Mouse (Mus musculus): ENCODE data around the gene Trpt1. TPM values are rescaled to one million over a fixed set of nuclear protein-coding genes. Genes with fewer than 3 reads are reported as not detected.
"Not testable (repeated sequence)": the region's sequence is repeated elsewhere in the genome, so short reads cannot be mapped to it uniquely, and the experiment has no call there.

Trpt1 gene
- polyA plus RNA-seq, 1 experiment from 2014 or later = 12.6 TPM

DNA sequence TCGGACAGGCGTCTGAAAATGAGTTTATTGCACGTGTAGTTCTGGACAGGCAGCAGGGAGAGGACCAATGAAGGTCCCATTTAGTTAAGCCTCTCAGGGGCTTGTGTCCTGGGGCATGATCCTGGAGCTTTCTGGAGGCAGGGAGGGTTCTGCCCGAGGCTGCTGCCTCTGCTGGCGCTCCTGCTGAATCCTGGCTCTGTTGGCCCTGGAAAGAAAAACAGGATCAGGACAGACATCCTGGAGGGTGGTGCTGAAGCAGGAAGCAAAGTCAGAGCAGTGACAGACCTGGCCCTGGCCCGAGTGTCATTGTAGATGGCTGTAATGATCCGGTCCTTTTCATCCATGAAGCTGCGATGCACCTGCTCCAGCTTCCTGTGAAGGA is 8.0 kb upstream of the Trpt1 start:
- Histone ChIP-seq H3K4me3 (peak overlapping the region; percentile 88), H3K9ac (peak overlapping the region; percentile 98), H3K36me3 (peaks cover 7% of the 10 kb centered on the region; the same call in 1 of the 2 replicates), H3K4me2 (replicated peaks) (peak overlapping the region; percentile 94), H3K4me1 (peaks cover 29% of the 10 kb centered on the region), H3K27me3 (no peaks in the 10 kb centered on the region), H3K9me3 (replicated peaks) (no peaks in the 10 kb centered on the region), H3K27ac (peak overlapping the region; percentile 76)
- ATAC-seq (ENCODE audit: low FRiP score) = no peak
- 9% methylated on average over 8 of the region's 8 CpGs for WGBS

DNA sequence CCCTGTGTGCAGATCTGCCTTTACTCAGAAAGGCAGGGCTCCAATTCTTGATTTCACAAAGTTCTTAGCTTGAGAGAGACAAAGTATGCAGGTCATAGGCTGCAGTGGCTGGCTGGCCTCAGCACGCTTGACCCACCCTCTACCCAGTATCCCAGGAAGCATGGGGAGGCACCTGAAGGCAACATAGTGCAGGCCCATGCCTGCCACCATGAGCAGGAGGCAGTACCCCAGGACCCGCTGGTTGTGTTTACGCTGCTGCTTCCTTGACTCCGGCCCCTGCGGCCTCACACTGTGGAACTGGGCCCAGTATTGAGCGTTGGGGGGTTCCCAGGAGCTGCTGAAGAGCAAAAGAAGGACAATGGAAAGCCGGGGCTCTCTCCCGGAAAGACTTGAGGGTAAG is 6.7 kb upstream of the Trpt1 start:
- WGBS = 83% methylated on average over 8 of the region's 8 CpGs

DNA sequence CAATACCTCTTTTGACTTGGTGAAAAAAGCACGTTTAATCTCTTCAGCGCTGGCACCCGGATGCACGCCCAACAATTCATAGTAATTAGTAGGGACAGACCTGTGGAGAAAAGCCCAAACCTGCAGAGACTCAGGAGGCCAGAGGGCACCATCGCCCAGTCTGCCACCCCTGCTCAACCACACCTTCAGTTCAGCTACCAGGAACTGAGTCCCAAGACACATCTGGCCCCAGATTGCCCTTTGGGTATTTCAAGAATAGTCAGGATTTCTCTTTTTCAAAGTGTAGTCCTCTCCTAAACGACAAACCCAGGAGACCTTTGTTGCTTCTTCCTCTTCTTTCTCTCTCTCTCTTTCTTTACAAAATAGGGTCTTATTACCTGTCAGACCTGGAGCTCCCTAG is 5.2 kb upstream of the Trpt1 start:
- 93% methylated on average over 6 of the region's 6 CpGs for WGBS
- Histone ChIP-seq H3K27ac (no peak overlapping the region), H3K4me1 (peaks cover 51% of the 10 kb centered on the region), H3K9me3 (replicated peaks) (no peaks in the 10 kb centered on the region), H3K36me3 (no peaks in the 10 kb centered on the region), H3K27me3 (no peaks in the 10 kb centered on the region), H3K4me2 (replicated peaks) (no peak overlapping the region), H3K9ac (no peak overlapping the region), H3K4me3 (no peak overlapping the region)
- no peak for ATAC-seq (ENCODE audit: low FRiP score)

More for the DNA sequence above, 6.7 kb upstream of the Trpt1 start:
- Histone ChIP-seq H3K4me3 (no peak overlapping the region), H3K9me3 (replicated peaks) (no peaks in the 10 kb centered on the region), H3K4me1 (peaks cover 37% of the 10 kb centered on the region), H3K27me3 (no peaks in the 10 kb centered on the region), H3K36me3 (peaks cover 5% of the 10 kb centered on the region; the same call in 1 of the 2 replicates), H3K9ac (no peak overlapping the region), H3K27ac (no peak overlapping the region), H3K4me2 (replicated peaks) (no peak overlapping the region)
- ATAC-seq (ENCODE audit: low FRiP score) = no peak

DNA sequence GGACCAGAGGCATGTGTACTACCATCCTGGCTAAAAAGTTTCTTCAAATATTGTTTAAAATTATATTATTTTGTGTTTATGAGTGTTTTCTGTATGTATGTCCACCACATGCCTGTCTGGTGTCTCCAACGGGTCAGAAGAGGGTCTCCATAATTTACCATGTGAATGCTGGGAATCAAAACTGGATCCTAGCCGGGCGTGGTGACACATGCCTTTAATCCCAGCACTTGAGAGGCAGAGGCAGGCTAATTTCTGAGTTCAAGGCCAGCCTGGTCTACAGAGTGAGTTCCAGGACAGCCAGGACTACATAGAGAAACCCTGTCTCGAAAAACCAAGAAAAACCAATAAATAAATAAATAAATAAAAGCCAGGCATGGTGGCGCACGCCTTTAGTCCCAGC is 4.8 kb upstream of the Trpt1 start:
- not testable (repeated sequence) for H3K4me2 ChIP-seq (replicated peaks); ATAC-seq (ENCODE audit: low FRiP score); H3K27me3 ChIP-seq; H3K9me3 ChIP-seq (replicated peaks); H3K4me3 ChIP-seq; H3K27ac ChIP-seq; H3K9ac ChIP-seq; H3K36me3 ChIP-seq
- WGBS = 89% methylated on average over 6 of the region's 6 CpGs
- peaks cover 50% of the 10 kb centered on the region for H3K4me1 ChIP-seq

DNA sequence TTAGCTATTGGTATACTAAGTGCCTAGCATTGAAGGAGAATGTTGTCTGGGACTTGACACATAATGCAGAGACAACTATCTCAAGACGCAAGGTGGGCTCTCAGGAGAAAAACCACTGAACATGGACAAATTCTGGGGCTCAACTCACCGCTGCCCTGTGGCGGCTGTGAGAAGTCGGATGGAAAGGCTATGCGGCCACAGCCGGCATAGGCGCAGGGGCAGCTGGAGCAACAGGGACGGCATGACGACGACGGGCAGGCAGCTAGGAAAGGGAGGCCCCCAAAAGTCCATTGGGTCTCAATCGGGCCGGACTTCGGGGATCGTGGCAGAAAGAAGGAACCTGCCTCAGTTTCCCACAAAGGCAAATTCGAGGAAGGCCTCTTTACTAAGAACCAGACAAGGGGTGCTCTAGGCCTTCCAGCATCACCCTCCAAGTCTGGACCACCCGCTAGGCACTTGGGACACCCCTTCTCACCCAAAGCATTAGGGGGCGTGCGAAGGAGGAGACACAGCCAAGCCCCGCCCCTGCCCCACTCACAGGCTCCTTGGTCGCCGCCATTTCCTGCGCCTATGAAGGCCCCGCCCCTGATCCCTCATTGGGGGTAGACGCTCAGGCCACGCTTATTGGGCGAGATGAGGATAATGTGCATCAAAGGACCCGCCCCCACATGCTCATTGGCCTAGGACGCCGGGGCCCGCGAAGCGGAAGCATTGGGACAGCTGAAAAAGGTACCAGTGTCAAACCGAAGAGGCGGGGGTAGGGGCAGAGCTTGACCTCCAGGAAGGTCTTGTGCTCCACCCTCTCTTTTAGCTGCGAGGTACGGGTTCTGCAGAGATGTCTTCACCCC is 3.7 kb upstream of the Trpt1 start, which contains the start of gene Dnajc4:
TSS of gene Dnajc4 (minus strand) at position 562 of the 848 bp plus-strand sequence.
- Histone ChIP-seq H3K27me3 (no peaks in the 10 kb centered on the region), H3K4me1 (peaks cover 50% of the 10 kb centered on the region), H3K36me3 (no peaks in the 10 kb centered on the region), H3K4me2 (replicated peaks) (peak within 1 kb of the TSS; percentile 88), H3K9me3 (replicated peaks) (no peaks in the 10 kb centered on the region), H3K9ac (peak within 1 kb of the TSS; percentile 68), H3K27ac (peak within 1 kb of the TSS; percentile 53; the same call in 1 of the 2 replicates), H3K4me3 (peak within 1 kb of the TSS; percentile 51)
- peak; percentile 92 for ATAC-seq (ENCODE audit: low FRiP score)
- WGBS = 3% methylated on average over 37 of the region's 37 CpGs

DNA sequence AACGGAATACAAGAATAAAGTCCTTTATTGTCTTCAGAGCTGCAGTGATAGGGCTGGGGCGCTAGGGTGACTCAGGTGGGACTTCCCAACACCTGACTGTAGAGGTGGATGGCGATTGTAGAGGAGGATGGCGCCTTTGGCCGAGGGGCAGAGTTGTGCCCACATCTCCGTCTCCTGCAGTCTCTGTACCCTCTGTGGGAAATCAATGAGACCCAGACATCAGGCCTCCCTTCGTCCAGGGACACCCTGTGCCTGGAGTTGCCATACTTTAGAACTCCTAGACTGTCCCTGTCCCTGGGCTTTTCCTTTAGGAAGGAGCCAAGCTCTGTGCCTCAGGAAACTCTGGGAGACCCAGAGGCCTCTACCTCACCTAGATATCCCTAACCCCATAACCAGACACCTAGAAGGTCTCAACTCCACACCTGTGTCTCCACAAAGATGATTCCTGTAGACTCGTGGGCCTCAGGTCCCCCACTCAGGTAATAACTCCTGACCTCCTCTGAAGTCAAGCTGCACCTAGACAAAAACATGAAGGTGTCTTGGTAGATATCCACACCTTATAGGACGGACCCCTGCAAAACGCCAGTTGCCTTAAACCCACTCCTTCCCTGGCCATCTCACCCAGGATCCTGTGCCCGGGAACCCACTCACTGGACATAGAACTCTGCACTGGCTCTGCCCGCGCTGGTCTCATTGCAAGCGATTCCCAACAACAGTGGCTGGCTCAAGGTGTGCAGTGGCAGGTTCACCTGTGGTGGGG is 2.7 kb upstream of the Trpt1 start:
- peak overlapping the region; percentile 88 for H3K4me2 ChIP-seq (replicated peaks)
- no peaks in the 10 kb centered on the region for H3K9me3 ChIP-seq (replicated peaks)
- peak overlapping the region; percentile 57 for H3K9ac ChIP-seq
- H3K27ac ChIP-seq = peak overlapping the region; percentile 53; the same call in 1 of the 2 replicates
- peaks cover 43% of the 10 kb centered on the region for H3K4me1 ChIP-seq
- WGBS = 64% methylated on average over 14 of the region's 14 CpGs
- peak overlapping the region; percentile 51 for H3K4me3 ChIP-seq
- H3K36me3 ChIP-seq = peaks cover 2% of the 10 kb centered on the region; the same call in 1 of the 2 replicates
- no peak; the same call in 1 of the 2 replicates for ATAC-seq (ENCODE audit: low FRiP score)
- H3K27me3 ChIP-seq = no peaks in the 10 kb centered on the region

DNA sequence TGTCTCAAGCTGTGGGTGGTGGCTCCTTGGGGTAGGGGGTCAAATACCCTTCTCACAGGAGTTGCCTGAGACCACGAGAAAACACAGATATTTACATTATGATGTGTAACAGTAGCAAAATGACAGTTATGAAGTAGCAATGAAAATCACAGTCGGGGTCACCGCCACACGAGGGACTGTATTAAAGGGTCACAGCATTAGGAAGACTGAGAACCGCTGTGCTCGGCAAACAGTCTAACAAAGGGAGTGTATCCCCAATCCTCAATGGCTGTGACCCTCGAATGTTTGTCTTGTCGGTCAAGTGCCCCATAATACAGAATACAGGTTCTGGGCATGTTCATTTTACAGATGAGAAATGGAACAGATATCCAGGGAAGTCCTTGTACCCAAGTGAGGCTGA is 1.9 kb upstream of the Trpt1 start:
- no peaks in the 10 kb centered on the region for H3K9me3 ChIP-seq (replicated peaks)
- ATAC-seq (ENCODE audit: low FRiP score) = no peak
- H3K36me3 ChIP-seq = peaks cover 10% of the 10 kb centered on the region
- no peak overlapping the region for H3K27ac ChIP-seq
- H3K9ac ChIP-seq = no peak overlapping the region
- H3K4me3 ChIP-seq = no peak overlapping the region
- no peak overlapping the region for H3K4me2 ChIP-seq (replicated peaks)
- H3K4me1 ChIP-seq = peaks cover 42% of the 10 kb centered on the region
- WGBS = 87% methylated on average over 8 of the region's 8 CpGs
- no peaks in the 10 kb centered on the region for H3K27me3 ChIP-seq

DNA sequence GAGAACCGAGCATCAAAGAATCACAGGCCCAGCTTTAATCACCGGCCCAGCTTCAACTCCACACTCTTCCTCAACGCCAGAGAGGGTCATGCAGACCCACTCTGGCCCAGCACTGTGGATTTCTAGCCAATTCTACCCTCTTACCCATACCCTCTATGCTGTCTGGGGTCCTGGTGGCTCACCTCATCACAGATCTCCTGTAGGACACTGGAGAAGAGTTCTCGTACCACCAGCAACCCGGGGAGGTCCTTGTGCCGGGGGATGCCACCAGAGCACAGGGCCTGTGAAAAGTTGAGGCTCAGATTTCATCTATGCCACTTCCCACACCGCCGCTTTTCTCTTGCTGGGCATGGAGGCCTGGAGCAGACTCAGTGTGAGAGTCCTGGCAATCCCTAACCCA is 1.4 kb upstream of the Trpt1 start:
- H3K4me1 ChIP-seq = peaks cover 42% of the 10 kb centered on the region
- no peak for ATAC-seq (ENCODE audit: low FRiP score)
- peaks cover 15% of the 10 kb centered on the region for H3K36me3 ChIP-seq
- peak overlapping the region; percentile 80; the same call in 1 of the 2 replicates for H3K4me2 ChIP-seq (replicated peaks)
- 86% methylated on average over 8 of the region's 8 CpGs for WGBS
- H3K27ac ChIP-seq = no peak overlapping the region
- H3K9ac ChIP-seq = peak overlapping the region; percentile 71; the same call in 1 of the 2 replicates
- no peaks in the 10 kb centered on the region for H3K27me3 ChIP-seq
- no peaks in the 10 kb centered on the region for H3K9me3 ChIP-seq (replicated peaks)
- no peak overlapping the region for H3K4me3 ChIP-seq

DNA sequence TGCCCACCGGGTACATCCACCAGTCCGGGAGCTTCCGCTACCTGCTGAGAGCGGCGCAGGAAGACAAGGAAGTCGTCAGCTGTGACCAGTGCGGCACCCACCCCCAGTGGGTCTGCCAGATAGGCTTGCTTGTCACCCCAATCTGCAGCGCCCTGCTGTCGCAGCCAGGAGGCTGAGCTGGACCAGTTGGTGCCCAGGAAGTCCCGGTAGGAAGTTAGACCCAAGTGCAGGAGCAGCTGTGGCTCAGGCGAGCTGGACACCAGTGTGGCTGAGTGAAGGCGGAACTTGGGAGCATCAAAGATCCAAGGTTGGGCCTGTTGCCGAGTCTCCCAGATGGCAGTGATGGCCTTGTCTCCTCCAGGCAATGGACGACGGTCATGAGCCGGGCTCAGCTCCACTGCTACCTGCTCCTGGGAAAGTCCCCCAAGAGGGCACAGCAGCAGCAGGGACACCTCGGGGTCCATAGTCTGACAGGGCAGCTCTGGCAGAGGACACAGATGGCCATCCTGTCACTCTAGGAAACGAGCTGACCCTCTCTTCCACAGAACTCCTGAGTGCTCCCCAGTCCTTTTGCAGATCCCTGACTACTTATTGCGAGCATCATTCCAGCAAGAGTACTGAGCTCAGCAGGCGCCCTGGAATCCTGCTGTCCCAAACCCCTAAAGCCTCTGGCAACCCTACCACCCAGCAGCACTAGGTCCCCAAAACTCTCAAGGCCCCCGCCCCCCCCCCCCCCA is 508 bp upstream of the Trpt1 start:
- WGBS = 52% methylated on average over 21 of the region's 21 CpGs
- Histone ChIP-seq H3K27me3 (no peaks in the 10 kb centered on the region), H3K27ac (no peak overlapping the region), H3K4me2 (replicated peaks) (peak overlapping the region; percentile 80), H3K9me3 (replicated peaks) (no peaks in the 10 kb centered on the region), H3K4me1 (peaks cover 42% of the 10 kb centered on the region), H3K36me3 (peaks cover 24% of the 10 kb centered on the region), H3K4me3 (peak overlapping the region; percentile 54), H3K9ac (peak overlapping the region; percentile 71)
- no peak for ATAC-seq (ENCODE audit: low FRiP score)

DNA sequence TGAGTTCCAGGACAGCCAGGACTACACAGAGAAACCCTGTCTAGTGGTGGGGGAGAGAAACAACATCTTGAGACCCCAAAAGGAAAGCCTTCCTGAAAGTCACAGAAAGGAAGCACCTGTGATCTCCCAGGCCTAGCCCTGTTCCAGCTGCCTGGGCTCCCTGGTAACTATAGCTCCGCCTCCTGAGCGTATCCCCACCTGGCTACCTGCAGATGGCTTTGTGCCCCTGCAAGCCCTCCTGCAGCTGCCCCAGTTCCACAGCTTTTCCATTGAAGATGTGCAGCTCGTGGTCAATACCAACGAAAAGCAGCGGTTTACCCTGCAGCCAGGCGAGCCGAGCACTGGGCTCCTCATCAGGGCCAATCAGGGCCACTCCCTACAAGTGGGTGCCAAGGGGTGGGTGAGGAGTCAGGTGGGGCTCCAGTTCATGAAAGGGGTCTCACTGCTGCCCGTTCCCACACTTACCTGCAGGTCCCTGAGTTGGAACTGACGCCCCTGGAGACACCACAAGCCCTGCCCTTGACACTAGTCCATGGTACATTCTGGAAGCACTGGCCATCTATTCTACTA is 1.9 kb downstream of the Trpt1 start:
- Histone ChIP-seq H3K36me3 (peaks cover 25% of the 10 kb centered on the region), H3K9ac (peak overlapping the region; percentile 18; the same call in 1 of the 2 replicates), H3K4me2 (replicated peaks) (no peak overlapping the region), H3K27me3 (no peaks in the 10 kb centered on the region), H3K4me3 (no peak overlapping the region), H3K27ac (no peak overlapping the region), H3K4me1 (peaks cover 35% of the 10 kb centered on the region), H3K9me3 (replicated peaks) (no peaks in the 10 kb centered on the region)
- ATAC-seq (ENCODE audit: low FRiP score) = no peak
- WGBS = 88% methylated on average over 9 of the region's 9 CpGs

DNA sequence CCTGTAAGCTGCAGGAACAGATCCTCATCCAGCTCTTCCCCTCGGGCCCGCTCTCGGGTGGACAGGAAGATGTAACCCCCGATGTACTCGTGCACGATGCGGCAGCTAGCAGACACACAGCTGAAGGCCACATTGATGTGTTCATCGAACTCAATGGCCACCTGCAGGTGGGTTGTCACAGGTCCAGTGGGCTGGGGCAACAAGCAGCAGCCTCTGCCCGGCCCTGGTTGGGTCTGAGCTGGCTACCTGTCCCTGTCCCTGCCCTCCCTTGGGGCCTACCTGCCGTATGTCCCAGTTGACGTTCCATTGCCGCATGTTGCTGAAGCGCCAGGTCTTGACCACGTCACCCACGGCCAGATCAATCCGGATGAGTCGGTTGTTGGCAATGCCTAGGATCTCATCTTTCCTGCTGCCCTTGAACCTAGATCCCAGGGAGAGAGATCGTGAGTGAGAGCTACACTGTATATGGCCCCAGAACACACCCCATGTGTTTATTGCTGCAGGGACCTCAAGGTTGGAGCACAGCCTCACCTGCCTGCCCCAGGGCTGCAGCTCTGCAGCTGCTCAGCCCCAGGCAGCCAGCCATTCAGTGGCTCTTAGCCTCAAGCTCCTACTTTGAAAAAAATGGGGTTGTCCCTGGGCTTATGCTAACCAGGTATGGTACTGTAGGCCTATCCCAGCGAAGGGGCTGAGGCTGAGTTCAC is 3.6 kb downstream of the Trpt1 start:
- Histone ChIP-seq H3K27me3 (no peaks in the 10 kb centered on the region), H3K9me3 (replicated peaks) (no peaks in the 10 kb centered on the region), H3K4me3 (no peak overlapping the region), H3K27ac (no peak overlapping the region), H3K4me2 (replicated peaks) (no peak overlapping the region), H3K9ac (no peak overlapping the region), H3K4me1 (peaks cover 25% of the 10 kb centered on the region), H3K36me3 (peaks cover 25% of the 10 kb centered on the region)
- no peak for ATAC-seq (ENCODE audit: low FRiP score)
- 95% methylated on average over 19 of the region's 19 CpGs for WGBS

Data from hindbrain, embryonic 12.5 days (tissue).